Mouse (Mus musculus) T-cell, adult 2 months (primary cell): Measurements from ENCODE around the gene Ufsp2.
A peak's percentile ranks its signal among the peaks of the same experiment; 100 is the strongest.

ENCODE experiments used
- DNase-seq: peaks from one replicate; pipeline ENCODE4 v3.0.0; 2022; ENCODE audit warnings: low spot score

Ufsp2 gene

DNA sequence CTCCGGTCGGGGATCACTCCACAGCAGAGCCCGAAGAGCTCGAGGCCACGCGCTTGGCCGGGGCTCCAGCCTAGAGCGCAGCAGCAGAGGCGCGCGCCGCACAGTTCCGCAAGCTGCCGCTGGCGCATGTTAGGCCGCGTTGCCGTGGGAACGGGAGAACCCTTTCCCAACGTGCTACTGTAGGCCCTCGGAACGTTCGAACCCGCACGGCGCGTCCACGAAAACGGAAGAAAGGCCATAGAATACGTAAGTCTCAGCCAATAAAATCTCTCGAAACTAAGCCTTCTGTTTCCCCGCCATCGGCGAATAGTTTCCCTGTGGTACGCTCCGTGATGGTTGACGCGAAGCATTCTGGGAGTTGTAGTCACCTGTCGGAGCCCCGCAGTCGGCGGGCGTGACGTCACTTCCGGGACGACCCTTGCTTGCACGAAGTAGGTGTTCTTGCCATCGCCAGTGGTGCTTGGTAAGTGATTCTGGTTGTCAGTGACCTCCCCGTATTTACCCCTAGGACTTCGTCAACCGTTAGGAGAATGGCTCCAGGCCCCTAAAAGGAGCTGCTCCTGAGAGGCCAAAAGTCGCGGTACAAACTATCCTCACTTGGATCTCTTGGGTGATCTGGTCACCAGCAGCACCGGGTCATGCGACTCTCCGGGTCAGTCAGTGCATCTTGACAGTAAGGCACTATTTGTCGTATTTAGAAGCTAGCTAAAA lies at the start of gene Ufsp2, which contains the start of gene 1700029J07Rik:
Gene Ufsp2, plus strand, starts transcription at position 403 of the 711 bp plus-strand sequence.
Gene 1700029J07Rik, minus strand, starts transcription at position 127 of the 711 bp plus-strand sequence.
- peak; percentile 96 for DNase-seq

DNA sequence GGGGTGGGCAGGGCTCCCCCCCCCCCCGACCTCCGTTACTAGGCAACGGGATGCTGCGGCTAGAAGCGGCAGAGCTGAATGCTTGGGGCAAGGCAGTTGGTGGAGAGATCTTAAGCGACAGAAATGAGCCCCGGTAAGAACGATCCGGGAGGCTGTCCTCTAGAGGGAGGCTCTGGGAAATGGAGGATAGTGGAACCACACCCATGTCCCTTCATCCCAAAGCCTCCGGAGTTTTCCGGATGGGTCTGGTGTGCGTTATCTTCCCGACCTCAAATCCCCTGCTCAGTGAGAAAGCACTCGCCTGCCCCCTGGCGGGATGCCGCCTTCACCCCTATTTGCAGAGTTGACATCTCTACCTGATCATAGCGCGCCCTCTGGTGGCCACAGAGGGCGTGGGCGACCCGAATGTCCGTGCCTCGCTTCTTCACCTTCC lies 40.7 kb upstream of the Ufsp2 start, which contains the start of gene Ccdc110:
Gene Ccdc110, plus strand, starts transcription at position 38 of the 433 bp plus-strand sequence.
- DNase-seq, result peak; percentile 86

GRCm38 (mm10) chr8:45936986-45937385 lies 38.3 kb upstream of the Ufsp2 start:
- DNase-seq, result no peak

DNA sequence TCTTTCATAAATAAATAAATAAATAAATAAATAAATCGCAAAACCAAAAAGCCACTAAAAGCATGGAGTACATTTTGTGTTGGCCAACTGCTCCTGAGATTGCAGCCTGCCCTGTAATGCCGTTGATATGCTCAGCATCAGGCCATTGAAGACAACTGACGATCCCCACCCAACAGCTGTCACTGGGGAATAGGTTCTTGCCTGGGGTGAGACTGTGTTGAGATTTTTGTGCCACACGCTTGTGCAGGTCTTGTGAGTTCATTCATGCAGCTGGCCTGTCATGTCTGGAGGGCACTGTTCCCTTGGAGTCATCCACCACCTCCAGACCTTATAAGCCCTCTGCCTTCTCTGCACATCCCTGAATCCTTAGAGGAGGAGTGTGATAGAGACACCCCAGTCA lies 29.0 kb upstream of the Ufsp2 start:
- DNase-seq, result no peak

DNA sequence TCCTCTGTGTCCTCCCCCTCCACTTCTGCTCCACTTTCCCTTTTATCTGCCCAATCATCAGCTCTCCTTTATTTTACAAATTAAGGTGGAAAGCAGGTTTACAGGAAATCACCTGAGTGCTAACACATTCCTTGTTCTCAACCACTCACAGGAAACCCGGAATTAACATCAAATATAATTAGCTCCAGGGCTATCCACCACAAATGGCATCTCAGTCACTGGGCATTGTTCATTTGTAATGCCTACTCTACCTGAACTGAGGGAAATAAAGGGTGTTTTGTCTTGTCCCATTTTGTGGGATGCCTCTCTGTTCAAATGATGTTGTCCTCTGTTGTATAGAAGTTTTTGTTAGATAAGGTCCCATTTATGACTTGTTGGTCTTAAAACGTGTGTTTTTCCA lies 24.7 kb upstream of the Ufsp2 start:
- no peak for DNase-seq

DNA sequence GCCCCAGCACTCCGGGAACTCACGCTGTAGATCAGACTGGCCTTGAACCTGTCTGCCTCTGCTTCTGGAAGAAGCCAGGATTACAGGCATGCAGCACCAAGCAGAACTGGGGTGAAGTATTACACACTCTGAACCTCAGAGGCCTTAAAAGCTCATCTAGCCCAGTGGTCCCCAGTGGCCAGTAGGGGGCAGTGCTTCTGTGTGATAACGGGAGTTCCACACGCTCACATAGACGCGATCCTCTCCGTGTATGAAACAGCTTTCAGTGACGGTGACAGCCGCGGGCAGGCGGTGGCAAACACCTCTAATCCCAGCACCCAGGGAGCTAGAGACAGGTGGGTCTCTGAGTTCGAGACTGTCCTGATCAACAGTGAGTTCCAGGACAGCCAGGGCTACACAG lies 4.4 kb upstream of the Ufsp2 start:
- no peak for DNase-seq

- DNase-seq, result no peak
These were observed 1.3 kb upstream of the Ufsp2 start for GRCm38 (mm10) chr8:45973988-45974505.

DNA sequence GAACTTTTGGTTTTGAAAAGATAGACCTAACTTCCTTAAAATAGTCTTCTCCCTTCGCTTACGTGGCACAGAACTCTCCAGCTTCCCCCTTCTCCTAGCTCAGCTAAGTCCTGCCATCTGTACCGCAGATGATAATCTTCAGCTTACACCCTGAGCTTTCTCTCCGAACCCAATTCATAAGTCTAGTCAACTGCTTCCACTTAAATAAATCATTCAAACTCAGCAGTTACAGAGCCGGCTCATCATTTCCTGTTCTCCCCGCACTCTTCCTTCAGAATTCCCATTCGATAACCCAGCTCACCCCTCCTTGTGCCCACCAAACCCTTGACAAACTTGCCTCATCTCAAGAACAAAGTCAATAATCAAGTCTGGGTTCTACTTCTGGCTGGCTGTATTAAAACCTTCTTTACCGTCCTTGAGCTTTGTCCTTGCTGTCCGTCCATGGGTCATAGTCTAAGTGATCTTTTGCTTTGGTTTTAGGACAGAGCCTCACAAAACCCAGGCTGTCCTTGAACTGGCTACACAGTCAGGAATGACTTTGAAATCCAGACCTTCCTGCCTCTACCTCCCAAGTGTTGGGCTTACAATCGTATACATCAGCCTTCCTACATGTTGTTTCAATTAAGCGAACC lies 625 bp downstream of the Ufsp2 start:
- DNase-seq, result no peak

GRCm38 (mm10) chr8:45986665-45987064 lies 11.3 kb downstream of the Ufsp2 start:
- no peak for DNase-seq

- DNase-seq, result no peak
These were observed 12.9 kb downstream of the Ufsp2 start for GRCm38 (mm10) chr8:45988189-45988588.

DNA sequence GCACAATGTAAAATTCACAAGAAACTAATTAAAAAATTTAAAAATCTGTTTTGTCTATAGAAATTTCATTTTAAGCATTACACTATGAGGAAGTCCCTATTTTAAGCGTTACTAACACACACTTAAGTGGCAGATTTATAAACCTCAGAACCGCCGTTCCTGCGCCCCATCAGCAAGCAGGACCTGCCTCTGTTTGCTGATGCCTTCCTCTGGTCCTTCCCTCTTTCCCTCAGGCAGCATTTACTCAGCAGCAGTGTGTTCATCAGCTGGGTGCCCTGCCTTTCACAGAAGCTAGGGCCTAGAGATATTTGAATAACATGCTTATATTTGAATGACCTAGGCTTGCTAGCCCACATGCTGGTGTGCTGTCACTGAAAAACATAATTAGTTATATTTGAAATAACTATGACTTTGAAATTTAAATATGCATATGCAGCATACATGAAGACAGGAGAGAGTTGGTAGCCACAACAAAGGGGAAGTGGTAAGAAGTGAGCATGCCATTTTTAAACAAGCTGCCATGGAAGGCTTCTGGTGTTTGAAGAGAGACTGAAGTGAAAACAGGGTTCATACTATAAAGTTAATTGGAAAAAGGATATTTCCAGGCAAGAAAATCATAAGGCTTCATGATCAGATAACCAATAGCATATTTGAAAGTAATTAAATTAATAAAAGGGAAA lies 15.4 kb downstream of the Ufsp2 start:
- DNase-seq, result no peak

DNA sequence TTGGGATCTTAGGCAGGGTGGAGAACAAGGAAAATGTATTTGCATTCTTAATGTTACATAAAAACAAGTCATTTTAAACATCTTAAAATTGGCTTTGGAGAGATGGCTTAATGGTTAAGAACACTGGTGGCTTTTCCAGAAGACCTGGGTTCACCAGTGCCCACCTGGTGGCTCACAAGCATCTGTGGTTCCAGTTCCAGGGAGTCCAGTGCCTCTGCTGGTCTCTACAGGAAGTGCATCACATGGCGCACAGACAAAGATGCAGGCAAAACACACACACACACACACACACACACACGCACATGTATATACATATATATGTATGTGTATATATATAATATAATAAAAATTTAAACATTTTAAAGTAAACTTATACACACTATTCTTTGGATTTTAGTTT lies 18.8 kb downstream of the Ufsp2 start:
- DNase-seq, result peak; percentile 37

GRCm38 (mm10) chr8:45995576-45995975 lies 20.2 kb downstream of the Ufsp2 start:
- DNase-seq, result no peak

- DNase-seq, result no peak
These were observed 22.9 kb downstream of the Ufsp2 start for GRCm38 (mm10) chr8:45998228-45998627.

- peak; percentile 8 for DNase-seq
These were observed 23.9 kb downstream of the Ufsp2 start, which contains the start of gene Lrp2bp for GRCm38 (mm10) chr8:45999138-45999783. TSS of gene Lrp2bp (plus strand) at chr8:45999303.

DNA sequence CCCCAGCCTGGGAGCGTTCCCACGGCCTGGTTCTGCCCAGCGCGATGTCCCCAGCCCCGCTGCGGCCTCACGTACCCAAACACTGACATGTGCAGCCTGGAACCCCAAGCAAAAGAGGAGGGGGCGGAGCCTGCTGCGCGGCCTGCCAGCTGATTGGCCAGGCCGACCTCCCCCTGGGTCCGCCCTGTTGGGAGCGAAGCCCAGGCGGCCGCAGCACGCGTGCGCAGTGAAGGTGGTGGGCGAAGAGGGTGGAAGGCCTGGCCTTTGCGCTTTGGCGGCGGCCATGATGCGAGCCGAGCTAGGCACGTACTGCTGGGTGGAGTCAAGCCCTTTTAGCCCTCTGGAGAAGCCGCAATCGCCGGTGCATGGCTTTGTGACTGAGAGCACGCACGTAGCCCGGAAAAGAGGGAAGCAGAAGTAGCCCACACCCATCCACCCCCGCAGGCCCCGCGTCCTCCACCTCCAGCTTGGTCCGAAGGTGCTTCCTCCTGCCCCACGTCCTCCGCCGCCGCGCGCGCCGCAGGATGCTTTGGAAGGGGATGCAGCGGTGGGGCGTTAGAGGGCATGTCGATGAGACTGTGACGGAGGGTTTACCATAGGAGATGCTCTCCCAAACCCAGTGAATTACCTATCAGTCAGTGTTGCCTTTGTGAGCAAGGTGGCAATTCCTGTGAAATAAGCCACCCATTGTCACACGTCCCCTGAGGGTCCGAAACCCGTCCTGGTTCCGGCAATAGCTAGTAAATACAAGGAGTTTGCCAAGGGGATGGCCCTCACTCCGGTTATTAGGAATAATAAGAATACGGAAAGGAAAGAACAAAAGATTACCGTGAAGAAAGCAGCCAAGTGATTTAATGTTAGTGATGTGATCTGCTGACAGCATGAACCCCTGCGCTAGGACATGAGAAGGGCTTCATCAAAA lies 24.7 kb downstream of the Ufsp2 start:
- peak; percentile 98 for DNase-seq

GRCm38 (mm10) chr8:46005596-46005995 lies 30.3 kb downstream of the Ufsp2 start, which contains the start of gene Ankrd37:
TSS of gene Ankrd37 (minus strand) at chr8:46005707.
- DNase-seq, result no peak

DNA sequence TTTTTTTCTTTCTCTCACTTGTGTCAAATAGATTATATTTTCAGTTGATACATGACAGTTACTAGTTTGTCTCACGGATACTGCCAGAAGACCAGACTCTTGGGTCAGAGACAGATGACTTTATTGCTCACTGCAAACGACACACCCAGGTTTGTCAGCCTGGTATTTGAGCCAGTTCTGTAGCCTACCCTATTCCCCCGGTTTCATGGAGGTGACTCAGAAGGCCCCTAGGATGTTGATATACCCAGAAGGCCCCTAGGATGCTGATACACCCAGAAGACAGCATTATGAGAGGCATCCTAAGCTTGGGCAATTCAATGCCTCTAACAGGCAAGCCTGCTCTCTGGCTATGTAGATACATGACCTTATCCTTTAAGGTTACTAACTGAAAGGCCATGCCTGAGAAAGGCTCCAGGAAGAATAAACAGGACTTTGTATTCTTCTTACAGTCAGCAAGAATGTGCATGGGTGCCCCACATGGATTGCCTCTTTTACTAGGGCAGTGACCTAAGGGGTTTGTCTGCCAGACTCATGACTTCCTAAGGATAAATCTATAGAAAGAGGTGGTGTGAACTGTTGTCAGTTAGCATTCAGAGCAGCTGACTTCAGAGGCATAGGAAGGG lies 31.8 kb downstream of the Ufsp2 start:
- DNase-seq, result no peak

GRCm38 (mm10) chr8:46010306-46010705 lies 35.0 kb downstream of the Ufsp2 start:
- DNase-seq, result no peak
